Mouse (Mus musculus) adipocyte (in vitro differentiated cells): ENCODE data around the gene Josd1.
"Not testable (repeated sequence)": the region's sequence is repeated elsewhere in the genome, so short reads cannot be mapped to it uniquely, and the experiment has no call there.

Source experiments
- DNase-seq: peaks from one replicate; pipeline ENCODE4 v3.0.0-alpha.2; 2016; ENCODE audit warnings: low spot score

Josd1 gene

GRCm38 (mm10) chr15:79692334-79692733 is 4.6 kb upstream of the Josd1 start:
- DNase-seq, result no peak

GRCm38 (mm10) chr15:79691023-79691508 is 3.3 kb upstream of the Josd1 start:
- no peak for DNase-seq

- peak; percentile 100 for DNase-seq
Observed at GRCm38 (mm10) chr15:79690426-79691022, 2.8 kb upstream of the Josd1 start, which contains the start of gene Gtpbp1. Gtpbp1 (plus strand) TSS chr15:79690845.

GRCm38 (mm10) chr15:79689662-79690425 is 2.1 kb upstream of the Josd1 start:
- DNase-seq, result no peak

- DNase-seq, result no peak
Observed at GRCm38 (mm10) chr15:79688268-79688956, 693 bp upstream of the Josd1 start.

GRCm38 (mm10) chr15:79687175-79687574 is 544 bp downstream of the Josd1 start:
- peak; percentile 76 for DNase-seq

- no peak for DNase-seq
Observed at GRCm38 (mm10) chr15:79686046-79686869, 1.5 kb downstream of the Josd1 start.

- DNase-seq, result peak; percentile 27
Observed at GRCm38 (mm10) chr15:79685141-79685641, 2.5 kb downstream of the Josd1 start.

GRCm38 (mm10) chr15:79684616-79685015 is 3.1 kb downstream of the Josd1 start:
- no peak for DNase-seq

- peak; percentile 30 for DNase-seq
Observed at GRCm38 (mm10) chr15:79683707-79684465, 3.8 kb downstream of the Josd1 start.

GRCm38 (mm10) chr15:79683146-79683545 is 4.6 kb downstream of the Josd1 start:
- no peak for DNase-seq

GRCm38 (mm10) chr15:79681973-79682372 is 5.7 kb downstream of the Josd1 start:
- no peak for DNase-seq

- no peak for DNase-seq
Observed at GRCm38 (mm10) chr15:79677936-79678335, 9.8 kb downstream of the Josd1 start.

GRCm38 (mm10) chr15:79671828-79672348 is 15.8 kb downstream of the Josd1 start:
- DNase-seq, result not testable (repeated sequence)

- no peak for DNase-seq
Observed at GRCm38 (mm10) chr15:79670972-79671299, 16.8 kb downstream of the Josd1 start.

GRCm38 (mm10) chr15:79670249-79670971 is 17.3 kb downstream of the Josd1 start, which contains the start of gene Tomm22:
Tomm22 (plus strand) TSS chr15:79670861.
- peak; percentile 93 for DNase-seq

- DNase-seq, result no peak
Observed at GRCm38 (mm10) chr15:79669195-79669594, 18.5 kb downstream of the Josd1 start.

- no peak for DNase-seq
Observed at GRCm38 (mm10) chr15:79664666-79665065, 23.1 kb downstream of the Josd1 start.

GRCm38 (mm10) chr15:79661852-79662251 is 25.9 kb downstream of the Josd1 start:
- no peak for DNase-seq
